Mouse (Mus musculus) naive thymus-derived CD4-positive, alpha-beta T cell, adult 2 months (primary cell): ENCODE data around the gene Erc2.
"Not testable (repeated sequence)": the region's sequence is repeated elsewhere in the genome, so short reads cannot be mapped to it uniquely, and the experiment has no call there.

Experiments used
- DNase-seq: peaks from one replicate; pipeline ENCODE4 v3.0.0-alpha.2; 2011; ENCODE audit warnings: low read depth

Gene Erc2

GRCm38 (mm10) chr14:27622176-27622922 is at the start of gene Erc2:
TSS of gene Erc2 (plus strand) at chr14:27622428.
- DNase-seq: no peak

GRCm38 (mm10) chr14:27578443-27578842 is 43.8 kb upstream of the Erc2 start:
- no peak for DNase-seq

GRCm38 (mm10) chr14:27589616-27590015 is 32.6 kb upstream of the Erc2 start:
- DNase-seq: not testable (repeated sequence)

GRCm38 (mm10) chr14:27592163-27592562 is 30.1 kb upstream of the Erc2 start:
- DNase-seq: no peak

GRCm38 (mm10) chr14:27596265-27596664 is 26.0 kb upstream of the Erc2 start:
- peak; percentile 73 for DNase-seq

GRCm38 (mm10) chr14:27602136-27602535 is 20.1 kb upstream of the Erc2 start:
- DNase-seq: no peak

GRCm38 (mm10) chr14:27607419-27607818 is 14.8 kb upstream of the Erc2 start:
- DNase-seq: no peak

GRCm38 (mm10) chr14:27613766-27614165 is 8.5 kb upstream of the Erc2 start:
- DNase-seq: no peak

GRCm38 (mm10) chr14:27617286-27617685 is 4.9 kb upstream of the Erc2 start:
- no peak for DNase-seq

GRCm38 (mm10) chr14:27621576-27621975 is 652 bp upstream of the Erc2 start:
- no peak for DNase-seq

- DNase-seq: no peak
Observed at GRCm38 (mm10) chr14:27622923-27623219, 643 bp downstream of the Erc2 start.

GRCm38 (mm10) chr14:27623368-27623767 is 1.1 kb downstream of the Erc2 start:
- DNase-seq: no peak

- no peak for DNase-seq
Observed at GRCm38 (mm10) chr14:27628701-27629100, 6.5 kb downstream of the Erc2 start.

GRCm38 (mm10) chr14:27629369-27630012 is 7.3 kb downstream of the Erc2 start:
- no peak for DNase-seq

GRCm38 (mm10) chr14:27630973-27631640 is 8.9 kb downstream of the Erc2 start:
- no peak for DNase-seq

GRCm38 (mm10) chr14:27634761-27635160 is 12.5 kb downstream of the Erc2 start:
- no peak for DNase-seq

- no peak for DNase-seq
Observed at GRCm38 (mm10) chr14:27636556-27636955, 14.3 kb downstream of the Erc2 start.

- DNase-seq: no peak
Observed at GRCm38 (mm10) chr14:27641382-27641781, 19.2 kb downstream of the Erc2 start.

GRCm38 (mm10) chr14:27642981-27643380 is 20.8 kb downstream of the Erc2 start:
- no peak for DNase-seq

GRCm38 (mm10) chr14:27654670-27655069 is 32.4 kb downstream of the Erc2 start:
- no peak for DNase-seq

- DNase-seq: no peak
Observed at GRCm38 (mm10) chr14:27658616-27659015, 36.4 kb downstream of the Erc2 start.

GRCm38 (mm10) chr14:27661466-27661865 is 39.2 kb downstream of the Erc2 start:
- DNase-seq: no peak

- no peak for DNase-seq
Observed at GRCm38 (mm10) chr14:27662251-27662650, 40.0 kb downstream of the Erc2 start.
